Mouse (Mus musculus): ENCODE data around the gene Mink1. TPM values are rescaled to one million over a fixed set of nuclear protein-coding genes. Genes with fewer than 3 reads are reported as not detected.

Mink1 gene
- polyA plus RNA-seq, 1 experiment from 2014 or later, result 9.3 TPM

- Histone ChIP-seq H3K4me1 (ENCODE audit: control insufficient read depth, insufficient read depth, low read length) (peaks cover 51% of the 10 kb centered on the region), H3K27ac (ENCODE audit: low read length) (peak overlapping the region; percentile 100), H3K9ac (ENCODE audit: low read depth, low read length) (peak overlapping the region; percentile 100), H3K36me3 (ENCODE audit: control insufficient read depth, insufficient read depth, low read length) (peaks cover 18% of the 10 kb centered on the region), H3K27me3 (replicated peaks; ENCODE audit: control insufficient read depth, insufficient read depth, low read length) (no peaks in the 10 kb centered on the region), H3K9me3 (ENCODE audit: control insufficient read depth, low read length) (no peaks in the 10 kb centered on the region), H3K4me3 (ENCODE audit: low read length) (peak overlapping the region; percentile 99), H3K4me2 (ENCODE audit: low read depth, low read length) (peak overlapping the region; percentile 85)
- no peak for ATAC-seq
- WGBS, result 46% methylated on average over 12 of the region's 12 CpGs
Measured at GRCm38 (mm10) chr11:70652029-70652883, 89.6 kb downstream of the Mink1 start.

- Histone ChIP-seq H3K4me3 (ENCODE audit: low read length) (peak overlapping the region; percentile 99), H3K27ac (ENCODE audit: low read length) (peak overlapping the region; percentile 100), H3K4me2 (ENCODE audit: low read depth, low read length) (peak overlapping the region; percentile 85), H3K36me3 (ENCODE audit: control insufficient read depth, insufficient read depth, low read length) (peaks cover 18% of the 10 kb centered on the region), H3K27me3 (replicated peaks; ENCODE audit: control insufficient read depth, insufficient read depth, low read length) (no peaks in the 10 kb centered on the region), H3K9me3 (ENCODE audit: control insufficient read depth, low read length) (no peaks in the 10 kb centered on the region), H3K4me1 (ENCODE audit: control insufficient read depth, insufficient read depth, low read length) (peaks cover 58% of the 10 kb centered on the region), H3K9ac (ENCODE audit: low read depth, low read length) (peak overlapping the region; percentile 100)
- 42% methylated on average over 6 of the region's 6 CpGs for WGBS
- ATAC-seq, result no peak
Measured at GRCm38 (mm10) chr11:70652884-70653344, 90.2 kb downstream of the Mink1 start.

DNA sequence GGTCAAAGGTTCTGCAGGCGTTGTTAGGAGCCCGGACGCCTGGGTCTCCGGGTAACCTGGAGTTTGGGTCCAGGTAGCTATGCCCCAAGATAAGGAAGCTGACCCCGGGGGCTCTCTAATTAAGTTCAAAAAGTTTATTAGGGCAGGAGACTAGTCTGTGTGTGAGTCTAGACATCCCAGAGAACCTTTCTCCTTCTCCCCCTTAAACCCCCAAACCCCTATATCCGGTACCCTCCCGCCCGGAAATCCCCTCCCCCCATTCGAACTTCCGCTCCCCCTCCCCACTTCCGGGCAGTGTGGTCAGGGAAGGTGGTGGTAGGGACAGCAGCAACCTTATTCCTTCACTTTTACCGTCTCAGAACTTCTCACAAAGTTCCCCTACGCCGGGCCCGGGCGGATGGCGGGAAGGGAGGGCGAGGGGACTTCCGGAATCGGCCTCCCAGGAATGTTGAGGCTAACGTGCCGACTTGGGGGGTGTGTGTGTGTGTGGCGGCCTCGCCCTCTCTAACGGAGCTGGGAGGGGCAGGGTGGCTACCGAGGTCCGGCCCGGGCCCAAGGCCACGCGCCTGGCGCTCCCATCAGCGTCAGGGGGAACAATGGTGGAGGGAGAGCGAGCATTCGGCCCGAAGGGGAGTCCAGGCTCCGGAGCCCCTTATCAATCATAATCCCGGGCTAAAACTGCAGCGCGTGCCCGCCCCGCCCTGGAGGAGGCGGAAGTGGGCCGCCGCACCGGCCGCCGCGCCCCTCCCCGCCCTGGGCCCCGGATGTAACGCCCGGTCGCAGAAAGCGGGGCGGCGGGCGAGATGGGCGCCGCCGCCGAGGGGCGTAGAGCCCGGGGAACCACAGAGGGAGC is 90.9 kb downstream of the Mink1 start:
- Histone ChIP-seq H3K9ac (ENCODE audit: low read depth, low read length) (peak overlapping the region; percentile 100), H3K4me3 (ENCODE audit: low read length) (peak overlapping the region; percentile 99), H3K36me3 (ENCODE audit: control insufficient read depth, insufficient read depth, low read length) (peaks cover 18% of the 10 kb centered on the region), H3K4me1 (ENCODE audit: control insufficient read depth, insufficient read depth, low read length) (peaks cover 63% of the 10 kb centered on the region), H3K9me3 (ENCODE audit: control insufficient read depth, low read length) (no peaks in the 10 kb centered on the region), H3K4me2 (ENCODE audit: low read depth, low read length) (peak overlapping the region; percentile 85), H3K27ac (ENCODE audit: low read length) (peak overlapping the region; percentile 100), H3K27me3 (replicated peaks; ENCODE audit: control insufficient read depth, insufficient read depth, low read length) (no peaks in the 10 kb centered on the region)
- ATAC-seq, result peak; percentile 46
- under 1% methylated on average over 62 of the region's 63 CpGs for WGBS

GRCm38 (mm10) chr11:70654198-70654922 is 91.7 kb downstream of the Mink1 start, which contains the start of gene Pfn1:
Gene Pfn1, minus strand, starts transcription at chr11:70654644.
- Histone ChIP-seq H3K4me3 (ENCODE audit: low read length) (peak within 1 kb of the TSS; percentile 99), H3K4me2 (ENCODE audit: low read depth, low read length) (peak within 1 kb of the TSS; percentile 94), H3K27ac (ENCODE audit: low read length) (peak within 1 kb of the TSS; percentile 100), H3K27me3 (replicated peaks; ENCODE audit: control insufficient read depth, insufficient read depth, low read length) (no peaks in the 10 kb centered on the region), H3K9me3 (ENCODE audit: control insufficient read depth, low read length) (no peaks in the 10 kb centered on the region), H3K9ac (ENCODE audit: low read depth, low read length) (peak within 1 kb of the TSS; percentile 100), H3K36me3 (ENCODE audit: control insufficient read depth, insufficient read depth, low read length) (peaks cover 11% of the 10 kb centered on the region), H3K4me1 (ENCODE audit: control insufficient read depth, insufficient read depth, low read length) (peaks cover 60% of the 10 kb centered on the region)
- ATAC-seq, result peak; percentile 38
- under 1% methylated on average over 56 of the region's 61 CpGs for WGBS

DNA sequence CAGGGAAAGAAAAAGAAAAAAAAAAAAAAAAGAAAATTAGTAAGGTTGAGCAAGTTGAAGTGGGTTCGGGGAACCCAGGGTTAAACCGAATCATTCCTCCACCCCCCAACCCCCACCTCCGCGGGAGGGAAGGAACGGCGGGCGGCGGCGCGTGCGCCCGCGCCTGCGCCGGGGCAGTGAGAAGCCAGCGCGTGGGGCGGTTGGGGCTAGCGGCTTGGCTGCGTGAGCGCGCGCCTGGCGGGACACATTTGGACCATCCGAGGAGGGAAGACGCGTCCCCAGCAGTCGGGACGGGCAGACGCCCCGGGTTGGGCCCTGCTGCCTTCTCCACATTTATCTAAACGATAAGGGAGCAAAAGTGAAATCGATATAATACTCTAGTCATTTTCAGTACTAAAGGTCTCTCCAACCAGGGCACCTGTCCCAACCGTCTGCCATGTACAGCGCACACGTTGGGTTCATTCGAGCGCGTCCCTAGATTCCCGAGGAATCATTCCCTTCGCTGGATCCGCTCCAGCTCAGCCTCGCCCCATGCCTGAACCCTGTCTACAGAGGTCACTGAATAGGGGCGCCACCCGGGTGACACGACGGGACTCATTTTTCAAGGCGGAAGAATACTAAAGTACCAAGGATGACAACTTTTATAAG is 92.4 kb downstream of the Mink1 start:
- H3K27me3 ChIP-seq (replicated peaks; ENCODE audit: control insufficient read depth, insufficient read depth, low read length), result no peaks in the 10 kb centered on the region
- peak overlapping the region; percentile 100 for H3K9ac ChIP-seq (ENCODE audit: low read depth, low read length)
- peaks cover 9% of the 10 kb centered on the region for H3K36me3 ChIP-seq (ENCODE audit: control insufficient read depth, insufficient read depth, low read length)
- H3K4me1 ChIP-seq (ENCODE audit: control insufficient read depth, insufficient read depth, low read length), result peaks cover 57% of the 10 kb centered on the region
- WGBS, result under 1% methylated on average over 48 of the region's 48 CpGs
- H3K27ac ChIP-seq (ENCODE audit: low read length), result peak overlapping the region; percentile 100
- ATAC-seq, result peak; percentile 62
- H3K9me3 ChIP-seq (ENCODE audit: control insufficient read depth, low read length), result no peaks in the 10 kb centered on the region
- H3K4me2 ChIP-seq (ENCODE audit: low read depth, low read length), result peak overlapping the region; percentile 94
- H3K4me3 ChIP-seq (ENCODE audit: low read length), result peak overlapping the region; percentile 99

DNA sequence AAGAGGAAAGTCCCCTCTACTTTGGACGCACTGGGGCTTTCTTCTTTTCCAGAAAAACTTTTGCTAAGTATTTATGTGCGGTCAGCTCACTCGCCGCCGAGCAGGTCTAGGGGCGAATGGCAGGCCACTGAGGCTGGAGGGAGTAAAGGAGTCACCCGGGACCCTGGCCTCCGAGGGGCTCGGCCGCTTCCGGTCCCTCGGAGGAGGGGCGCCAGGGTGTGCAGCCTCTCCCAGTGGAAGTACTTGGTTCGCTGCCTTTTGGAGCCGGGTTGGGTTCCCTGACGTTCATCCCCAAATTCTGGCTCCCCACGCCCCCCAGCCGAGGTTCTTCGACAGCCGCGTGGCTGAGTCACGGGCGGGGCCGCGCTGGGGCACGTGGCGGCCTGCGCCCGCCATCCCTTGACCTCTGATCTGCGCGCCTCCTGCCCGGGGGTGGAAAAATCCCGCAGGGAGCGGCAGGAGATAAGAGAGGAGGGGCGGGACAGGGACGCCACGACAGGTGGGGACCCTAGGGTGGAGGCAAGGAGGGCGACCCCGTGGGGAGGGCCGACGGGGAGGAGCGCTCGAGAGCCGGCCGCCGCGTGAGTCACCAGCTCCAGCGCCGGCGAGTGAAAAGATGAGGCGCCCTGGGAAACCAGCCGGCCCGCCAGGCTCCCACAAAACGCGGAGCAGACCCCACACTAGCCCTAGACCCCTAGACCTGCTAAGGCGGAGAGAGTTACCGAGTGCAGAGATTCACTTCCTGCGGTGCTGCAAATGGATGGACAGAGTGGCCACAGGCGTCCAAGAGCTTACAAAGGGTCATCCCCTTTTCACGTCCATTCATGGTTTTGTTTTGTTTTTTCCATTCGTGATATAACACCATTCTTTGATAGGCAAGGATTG is 93.1 kb downstream of the Mink1 start:
- peak overlapping the region; percentile 100 for H3K27ac ChIP-seq (ENCODE audit: low read length)
- H3K9ac ChIP-seq (ENCODE audit: low read depth, low read length), result peak overlapping the region; percentile 100
- peak overlapping the region; percentile 99 for H3K4me3 ChIP-seq (ENCODE audit: low read length)
- peaks cover 7% of the 10 kb centered on the region for H3K36me3 ChIP-seq (ENCODE audit: control insufficient read depth, insufficient read depth, low read length)
- peak overlapping the region; percentile 94 for H3K4me2 ChIP-seq (ENCODE audit: low read depth, low read length)
- ATAC-seq, result peak; percentile 47
- under 1% methylated on average over 61 of the region's 61 CpGs for WGBS
- no peaks in the 10 kb centered on the region for H3K27me3 ChIP-seq (replicated peaks; ENCODE audit: control insufficient read depth, insufficient read depth, low read length)
- H3K4me1 ChIP-seq (ENCODE audit: control insufficient read depth, insufficient read depth, low read length), result peaks cover 49% of the 10 kb centered on the region
- no peaks in the 10 kb centered on the region for H3K9me3 ChIP-seq (ENCODE audit: control insufficient read depth, low read length)

GRCm38 (mm10) chr11:70656456-70656927 is 93.8 kb downstream of the Mink1 start:
- Histone ChIP-seq H3K27ac (ENCODE audit: low read length) (peak overlapping the region; percentile 100), H3K27me3 (replicated peaks; ENCODE audit: control insufficient read depth, insufficient read depth, low read length) (no peaks in the 10 kb centered on the region), H3K4me3 (ENCODE audit: low read length) (peak overlapping the region; percentile 99), H3K9ac (ENCODE audit: low read depth, low read length) (peak overlapping the region; percentile 100), H3K4me1 (ENCODE audit: control insufficient read depth, insufficient read depth, low read length) (peaks cover 43% of the 10 kb centered on the region), H3K4me2 (ENCODE audit: low read depth, low read length) (peak overlapping the region; percentile 94), H3K36me3 (ENCODE audit: control insufficient read depth, insufficient read depth, low read length) (0 out of 2 replicates have a peak, but pooled peaks cover 1% of the 10 kb centered on the region), H3K9me3 (ENCODE audit: control insufficient read depth, low read length) (no peaks in the 10 kb centered on the region)
- WGBS, result 8% methylated on average over 16 of the region's 16 CpGs
- no peak for ATAC-seq

- no peak for ATAC-seq
- Histone ChIP-seq H3K27me3 (replicated peaks; ENCODE audit: control insufficient read depth, insufficient read depth, low read length) (no peaks in the 10 kb centered on the region), H3K9ac (ENCODE audit: low read depth, low read length) (peak within 1 kb of the TSS; percentile 100), H3K36me3 (ENCODE audit: control insufficient read depth, insufficient read depth, low read length) (no peaks in the 10 kb centered on the region), H3K4me3 (ENCODE audit: low read length) (peak within 1 kb of the TSS; percentile 99), H3K9me3 (ENCODE audit: control insufficient read depth, low read length) (no peaks in the 10 kb centered on the region), H3K4me1 (ENCODE audit: control insufficient read depth, insufficient read depth, low read length) (peaks cover 39% of the 10 kb centered on the region), H3K27ac (ENCODE audit: low read length) (peak within 1 kb of the TSS; percentile 100), H3K4me2 (ENCODE audit: low read depth, low read length) (peak within 1 kb of the TSS; percentile 94)
- 16% methylated on average over 3 of the region's 3 CpGs for WGBS
Measured at GRCm38 (mm10) chr11:70656964-70657363, 94.3 kb downstream of the Mink1 start, which contains the start of gene Eno3. Gene Eno3, plus strand, starts transcription at chr11:70657202.

Data from intestine, embryonic 16.5 days (tissue).